Mouse (Mus musculus) lung, embryonic 14.5 days (tissue): ENCODE measurements around the gene Gm20388. TPM values are rescaled to one million over a fixed set of nuclear protein-coding genes. Genes with fewer than 3 reads are reported as not detected.

ENCODE experiments used
- ATAC-seq: fragments of 200-750 bp; cut with Nextera tagmentation; 2 replicates; pipeline ENCODE4 v1.8.0; 2017; ENCODE audit warnings: mild to moderate bottlenecking, moderate TSS enrichment, moderate library complexity; ENCODE audit not compliant: insufficient read depth
- DNase-seq: peaks from one replicate; pipeline ENCODE4 v3.0.0-alpha.2; 2015
- H3K27ac ChIP-seq: fragments of 300-500 bp; sonication (generic); 2 replicates; pipeline ENCODE4 v1.5.1; 2014; ENCODE audit warnings: low read depth, mild to moderate bottlenecking, moderate library complexity
- H3K27me3 ChIP-seq: fragments of 300-500 bp; sonication (generic); 2 replicates; pipeline ENCODE4 v1.6.1; 2014; ENCODE audit warnings: low read length, control low read depth; ENCODE audit not compliant: insufficient read depth
- H3K36me3 ChIP-seq: fragments of 300-500 bp; sonication (generic); 2 replicates; pipeline ENCODE4 v1.6.1; 2014; ENCODE audit warnings: control low read depth; ENCODE audit not compliant: insufficient read depth
- H3K4me1 ChIP-seq: fragments of 300-500 bp; sonication (generic); 2 replicates; pipeline ENCODE4 v1.6.1; 2014; ENCODE audit warnings: antibody characterized with exemption, control low read depth; ENCODE audit not compliant: insufficient read depth
- H3K4me2 ChIP-seq: fragments of 300-500 bp; sonication (generic); 2 replicates; pipeline ENCODE4 v1.6.1; 2014; ENCODE audit warnings: mild to moderate bottlenecking
- H3K4me3 ChIP-seq: fragments of 300-500 bp; sonication (generic); 2 replicates; pipeline ENCODE4 v1.5.1; 2014; ENCODE audit warnings: low read depth, low read length
- H3K9ac ChIP-seq: fragments of 300-500 bp; sonication (generic); 2 replicates; pipeline ENCODE4 v1.6.1; 2014
- H3K9me3 ChIP-seq: fragments of 300-500 bp; sonication (generic); 2 replicates; pipeline ENCODE4 v1.6.1; 2016; ENCODE audit warnings: low read depth, low read length, control low read depth
- CTCF ChIP-seq: IDR thresholded peaks from 2 replicates; pipeline ENCODE4 v1.5.1; 2016; ENCODE audit warnings: antibody characterized with exemption, low read depth
- WGBS: fragments of 180-500 bp; shearing (Covaris S2); extraction: QIAGEN DNeasy Blood & Tissue Kit; methylation state at CpG from one replicate; pipeline ENCODE4 v1.1.7; 2014; 5-methylcytosine and 5-hydroxymethylcytosine counted together
- polyA plus RNA-seq: library from polyadenylated mRNA; unstranded; fragments of >200 nt; fragmentation: Nextera tagmentation; extraction: Ambion mirVana; gene quantifications from 2 replicates; pipeline ENCODE4 v1.2.1, GENCODE M21; 2014

Gene Gm20388
- polyA plus RNA-seq, 1 experiment from 2014 or later = not detected

DNA sequence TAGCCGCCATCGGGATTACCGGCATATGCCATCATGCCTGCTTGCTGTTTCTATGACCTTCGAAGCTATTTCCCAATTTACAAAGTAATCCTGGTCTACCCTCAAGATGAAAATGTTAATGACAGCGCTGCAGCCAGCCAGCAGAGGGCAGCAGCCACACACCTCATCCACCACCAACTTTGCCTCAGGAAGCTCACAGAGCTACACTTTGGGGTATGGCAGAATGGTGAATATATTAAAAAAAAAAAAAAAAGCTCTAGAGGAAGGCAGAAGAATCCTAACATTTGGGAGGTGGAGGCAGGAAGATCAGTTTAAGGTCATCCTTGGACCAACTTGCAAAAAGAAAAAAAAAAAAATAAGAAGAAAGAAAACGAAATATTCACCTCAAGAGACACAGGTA lies 1939.4 kb downstream of the Gm20388 start:
- TF ChIP-seq CTCF = peak; percentile 95
- no peak overlapping the region for H3K4me2 ChIP-seq
- no peak for ATAC-seq

GRCm38 (mm10) chr8:121850436-121850820 lies 1939.8 kb downstream of the Gm20388 start:
- no peak for TF ChIP-seq CTCF
- no peaks in the 10 kb centered on the region for H3K4me1 ChIP-seq
- no peaks in the 10 kb centered on the region for H3K27me3 ChIP-seq
- H3K9me3 ChIP-seq = no peaks in the 10 kb centered on the region
- H3K9ac ChIP-seq = peak overlapping the region; percentile 36; the same call in 1 of the 2 replicates
- DNase-seq (no peak), ATAC-seq (no peak; the same call in 1 of the 2 replicates)
- H3K4me2 ChIP-seq = peak overlapping the region; percentile 66
- H3K4me3 ChIP-seq = peak overlapping the region; percentile 25; the same call in 1 of the 2 replicates
- H3K36me3 ChIP-seq = no peaks in the 10 kb centered on the region
- WGBS = 38% methylated on average over 12 of the region's 12 CpGs
- H3K27ac ChIP-seq = no peak overlapping the region

More for the DNA sequence above, 1939.4 kb downstream of the Gm20388 start:
- peak; percentile 89 for DNase-seq
- no peak overlapping the region for H3K4me3 ChIP-seq
- 11% methylated on average over 6 of the region's 6 CpGs for WGBS
- H3K36me3 ChIP-seq = no peaks in the 10 kb centered on the region
- no peak overlapping the region for H3K9ac ChIP-seq
- H3K9me3 ChIP-seq = no peaks in the 10 kb centered on the region
- H3K27ac ChIP-seq = no peak overlapping the region
- no peaks in the 10 kb centered on the region for H3K4me1 ChIP-seq
- no peaks in the 10 kb centered on the region for H3K27me3 ChIP-seq

GRCm38 (mm10) chr8:121850821-121851470 lies 1940.3 kb downstream of the Gm20388 start:
- TF ChIP-seq CTCF = peak; percentile 100
- Histone ChIP-seq H3K36me3 (no peaks in the 10 kb centered on the region), H3K27me3 (no peaks in the 10 kb centered on the region), H3K27ac (no peak overlapping the region), H3K9me3 (no peaks in the 10 kb centered on the region), H3K4me1 (no peaks in the 10 kb centered on the region), H3K9ac (peak overlapping the region; percentile 36), H3K4me2 (peak overlapping the region; percentile 66), H3K4me3 (peak overlapping the region; percentile 25; the same call in 1 of the 2 replicates)
- peak; percentile 91 for ATAC-seq
- peak; percentile 100 for DNase-seq
- 2% methylated on average over 24 of the region's 24 CpGs for WGBS

GRCm38 (mm10) chr8:121851716-121852115 lies 1941.1 kb downstream of the Gm20388 start:
- H3K27ac ChIP-seq = no peak overlapping the region
- no peak for TF ChIP-seq CTCF
- ATAC-seq (no peak), DNase-seq (no peak)
- no peaks in the 10 kb centered on the region for H3K4me1 ChIP-seq
- 29% methylated on average over 7 of the region's 7 CpGs for WGBS
- H3K9me3 ChIP-seq = no peaks in the 10 kb centered on the region
- no peaks in the 10 kb centered on the region for H3K27me3 ChIP-seq
- peak overlapping the region; percentile 66; the same call in 1 of the 2 replicates for H3K4me2 ChIP-seq
- H3K36me3 ChIP-seq = no peaks in the 10 kb centered on the region
- no peak overlapping the region for H3K4me3 ChIP-seq
- H3K9ac ChIP-seq = no peak overlapping the region; the same call in 1 of the 2 replicates

GRCm38 (mm10) chr8:121852464-121852863 lies 1941.8 kb downstream of the Gm20388 start:
- no peak overlapping the region for H3K27ac ChIP-seq
- ATAC-seq (no peak), DNase-seq (no peak)
- H3K4me1 ChIP-seq = no peaks in the 10 kb centered on the region
- no peaks in the 10 kb centered on the region for H3K36me3 ChIP-seq
- H3K4me2 ChIP-seq = no peak overlapping the region
- no peak for TF ChIP-seq CTCF
- no peaks in the 10 kb centered on the region for H3K27me3 ChIP-seq
- 15% methylated on average over 7 of the region's 7 CpGs for WGBS
- no peak overlapping the region for H3K9ac ChIP-seq
- H3K4me3 ChIP-seq = no peak overlapping the region
- no peaks in the 10 kb centered on the region for H3K9me3 ChIP-seq

DNA sequence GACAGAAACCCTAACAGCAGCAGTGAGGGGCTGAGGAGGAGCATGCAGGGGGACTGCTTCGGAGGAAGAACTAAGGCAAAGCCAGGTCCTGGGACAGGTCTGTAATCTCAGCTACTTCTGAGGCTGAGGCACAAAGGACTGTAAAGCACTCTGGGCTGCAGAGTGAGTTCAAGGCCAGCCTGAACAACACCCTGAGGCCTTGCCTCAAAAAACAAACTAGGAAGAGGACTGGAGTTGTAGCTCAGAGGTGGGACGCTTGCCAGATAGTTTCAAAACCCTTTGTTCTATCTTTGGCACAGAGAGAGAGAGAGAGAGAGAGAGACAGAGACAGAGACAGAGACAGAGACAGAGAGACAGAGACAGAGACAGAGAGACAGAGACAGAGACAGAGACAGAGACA lies 1942.9 kb downstream of the Gm20388 start:
- H3K9me3 ChIP-seq = no peaks in the 10 kb centered on the region
- no peak overlapping the region for H3K9ac ChIP-seq
- 75% methylated on average over 2 of the region's 2 CpGs for WGBS
- no peak overlapping the region for H3K27ac ChIP-seq
- H3K4me3 ChIP-seq = no peak overlapping the region
- H3K4me1 ChIP-seq = no peaks in the 10 kb centered on the region
- no peak for ATAC-seq
- TF ChIP-seq CTCF = no peak
- H3K36me3 ChIP-seq = no peaks in the 10 kb centered on the region
- DNase-seq = peak; percentile 38
- no peaks in the 10 kb centered on the region for H3K27me3 ChIP-seq
- no peak overlapping the region for H3K4me2 ChIP-seq

GRCm38 (mm10) chr8:121856071-121856746 lies 1945.6 kb downstream of the Gm20388 start:
- 71% methylated on average over 14 of the region's 14 CpGs for WGBS
- H3K4me1 ChIP-seq = no peaks in the 10 kb centered on the region
- H3K27ac ChIP-seq = no peak overlapping the region
- ATAC-seq (no peak), DNase-seq (no peak)
- no peak overlapping the region for H3K4me2 ChIP-seq
- TF ChIP-seq CTCF = no peak
- H3K9ac ChIP-seq = no peak overlapping the region
- H3K36me3 ChIP-seq = no peaks in the 10 kb centered on the region
- no peaks in the 10 kb centered on the region for H3K27me3 ChIP-seq
- no peaks in the 10 kb centered on the region for H3K9me3 ChIP-seq
- no peak overlapping the region for H3K4me3 ChIP-seq
